Mouse (Mus musculus) hindlimb bud, embryonic 11.5 days (tissue): ENCODE results near the gene Plscr1.

Source experiments
- DNase-seq: peaks from one replicate; pipeline ENCODE4 v3.0.0-alpha.2; 2012; ENCODE audit warnings: low read depth, low spot score; ENCODE audit errors: extremely low spot score

Gene Plscr1

DNA sequence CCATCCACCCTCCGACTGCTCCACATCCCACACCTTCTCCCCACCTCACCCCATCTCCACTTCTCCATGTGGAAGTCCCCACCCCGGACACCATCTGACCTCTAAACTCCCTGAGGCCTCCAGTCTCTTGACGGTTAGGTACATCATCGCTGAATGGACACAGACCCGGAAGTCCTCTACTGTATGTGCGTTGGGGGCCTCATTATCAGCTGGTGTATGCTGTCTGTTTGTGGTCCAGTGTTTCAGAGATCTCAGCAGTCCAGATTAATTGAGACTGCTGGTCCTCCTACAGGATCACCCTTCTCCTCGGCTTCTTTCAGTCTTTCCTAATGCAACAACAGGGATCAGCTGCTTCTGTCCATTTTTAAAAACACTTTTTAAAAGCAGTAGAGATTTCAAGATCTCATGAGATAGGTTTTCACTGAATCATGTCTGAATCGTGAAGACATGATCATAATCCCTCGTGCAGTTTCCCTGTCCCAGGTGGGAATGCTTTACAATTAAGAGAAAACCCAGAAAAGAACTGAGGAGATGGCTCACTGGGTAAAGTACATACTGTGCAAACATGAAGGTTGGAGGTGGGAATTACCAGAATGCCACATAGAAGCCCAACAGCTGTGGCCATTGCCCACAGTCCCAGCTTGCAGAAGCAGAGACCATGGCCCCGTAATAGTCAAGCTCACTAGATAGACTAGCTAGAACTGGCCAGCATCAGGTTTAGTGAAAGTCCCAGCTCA lies 4.2 kb downstream of the Plscr1 start:
- DNase-seq: no peak

DNA sequence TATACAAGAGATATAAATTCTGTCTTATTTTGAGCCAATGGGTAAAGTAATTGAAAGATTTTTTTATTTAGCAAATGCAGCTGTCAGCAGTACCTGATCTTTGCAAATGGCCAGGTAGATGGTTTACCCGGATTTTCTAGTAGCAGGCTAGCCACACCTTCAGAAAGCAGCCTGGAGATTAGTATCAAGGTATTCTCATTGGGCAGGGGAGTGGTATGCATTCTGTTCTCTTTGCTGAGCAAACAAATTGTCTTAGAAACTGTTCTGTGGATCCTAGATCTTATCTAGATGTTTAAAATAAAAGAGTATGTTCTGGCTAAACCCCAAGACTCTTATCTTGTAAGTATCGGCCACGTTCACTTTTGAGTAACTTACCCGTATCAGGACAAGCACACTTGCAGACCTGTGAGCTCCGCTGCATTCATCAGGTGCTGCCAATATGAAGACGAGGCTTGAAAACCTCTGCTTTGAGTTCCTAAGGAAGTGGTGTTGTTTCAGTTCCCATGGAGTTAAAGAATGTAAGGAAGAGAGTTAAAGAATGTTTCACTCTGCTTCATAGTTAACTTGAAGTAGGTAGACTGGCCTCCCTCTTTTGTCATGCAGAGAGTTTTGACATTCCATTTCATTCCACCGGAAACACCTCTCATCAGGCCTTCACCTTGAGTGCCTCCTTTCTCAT lies 11.1 kb downstream of the Plscr1 start:
- no peak for DNase-seq

DNA sequence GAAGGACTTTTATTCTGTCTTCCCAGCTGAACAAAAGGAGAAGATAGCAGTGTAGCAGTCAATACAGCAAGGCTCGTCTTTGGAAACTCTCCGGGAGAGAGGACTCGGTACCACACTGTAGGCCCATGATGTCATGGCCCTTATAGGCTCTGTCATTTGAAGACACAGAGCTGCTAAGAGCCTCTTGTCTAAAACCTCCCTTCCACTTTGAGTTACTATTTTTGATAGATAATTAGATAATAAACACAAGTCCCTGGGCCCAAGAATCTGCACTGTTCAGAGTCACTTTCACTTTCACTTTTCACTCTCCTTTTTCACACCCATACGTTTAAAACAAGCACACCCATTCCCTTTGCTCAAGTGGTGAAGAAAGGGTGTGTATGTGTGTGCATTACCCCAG lies 16.2 kb downstream of the Plscr1 start:
- DNase-seq: no peak

DNA sequence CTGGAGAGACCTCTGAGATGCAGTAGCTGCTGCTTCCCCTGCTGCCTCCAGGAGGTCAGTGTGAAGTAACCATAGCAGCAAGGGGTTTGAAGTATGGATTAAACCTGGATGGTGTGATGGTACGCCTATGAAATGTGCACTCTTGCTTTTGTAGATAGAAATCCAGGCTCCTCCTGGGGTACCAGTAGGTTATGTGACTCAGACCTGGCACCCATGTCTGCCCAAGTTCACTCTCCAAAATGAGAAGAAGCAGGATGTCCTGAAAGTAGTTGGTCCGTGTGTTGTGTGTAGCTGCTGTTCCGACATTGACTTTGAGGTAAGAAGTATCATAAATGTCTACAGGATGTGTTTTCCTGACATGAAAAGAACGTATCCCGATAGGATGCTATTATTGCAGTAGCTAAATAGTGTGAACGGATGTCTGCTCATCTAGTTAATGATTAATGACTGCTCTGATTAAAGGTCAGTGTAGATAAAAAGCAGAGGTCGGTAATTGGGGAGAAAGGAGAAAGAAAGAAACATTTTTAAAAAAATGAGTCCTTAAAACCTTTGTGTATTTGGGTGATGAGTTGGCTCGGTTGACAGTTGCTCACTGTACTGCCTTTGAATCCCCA lies 17.1 kb downstream of the Plscr1 start:
- DNase-seq: no peak

GRCm38 (mm10) chr9:92267732-92268131 lies 18.2 kb downstream of the Plscr1 start:
- no peak for DNase-seq

GRCm38 (mm10) chr9:92269829-92270404 lies 20.4 kb downstream of the Plscr1 start:
- no peak for DNase-seq

GRCm38 (mm10) chr9:92270927-92271326 lies 21.4 kb downstream of the Plscr1 start:
- DNase-seq: no peak

GRCm38 (mm10) chr9:92272650-92273049 lies 23.1 kb downstream of the Plscr1 start:
- DNase-seq: no peak

- DNase-seq: no peak
These were observed 23.7 kb downstream of the Plscr1 start for GRCm38 (mm10) chr9:92273271-92273670.

DNA sequence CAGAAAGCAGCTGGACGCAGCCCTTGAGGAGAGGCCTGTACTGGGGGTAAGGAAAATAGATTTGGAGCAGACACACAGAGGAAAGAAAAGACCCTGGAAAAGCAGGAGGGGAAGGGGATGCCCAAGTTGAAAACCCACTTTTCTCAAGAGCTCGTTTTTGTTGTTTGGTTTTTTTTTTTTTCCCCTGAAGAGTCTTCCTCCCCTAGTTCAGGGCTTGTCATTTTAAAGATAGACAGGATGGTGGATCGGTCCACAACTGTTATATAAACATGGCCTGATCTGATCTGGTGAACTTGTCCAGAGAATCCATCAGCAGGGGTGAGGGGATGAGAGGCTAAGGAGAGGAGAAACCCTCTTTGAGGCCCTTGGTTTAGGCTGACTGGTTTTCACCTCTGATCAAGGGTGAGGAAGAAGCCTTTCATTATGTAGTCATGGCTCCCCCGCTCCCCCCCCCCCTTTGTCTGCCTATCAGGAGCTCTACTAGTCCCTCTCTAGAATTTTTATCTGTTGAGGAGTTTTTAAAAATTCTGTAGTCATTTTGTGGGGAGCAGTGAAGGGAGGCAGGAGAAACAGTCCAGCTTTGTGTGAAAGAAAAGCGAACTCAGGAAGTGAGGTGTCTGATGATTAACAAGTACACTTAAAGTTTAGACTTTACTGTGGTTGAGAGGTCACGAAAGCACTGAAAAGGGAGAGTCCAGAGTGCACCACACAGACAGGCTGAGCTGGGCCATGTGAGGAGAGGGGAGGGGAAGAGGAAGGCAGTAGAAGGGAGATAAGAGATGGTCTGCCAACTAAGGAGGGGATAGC lies 24.6 kb downstream of the Plscr1 start:
- no peak for DNase-seq

DNA sequence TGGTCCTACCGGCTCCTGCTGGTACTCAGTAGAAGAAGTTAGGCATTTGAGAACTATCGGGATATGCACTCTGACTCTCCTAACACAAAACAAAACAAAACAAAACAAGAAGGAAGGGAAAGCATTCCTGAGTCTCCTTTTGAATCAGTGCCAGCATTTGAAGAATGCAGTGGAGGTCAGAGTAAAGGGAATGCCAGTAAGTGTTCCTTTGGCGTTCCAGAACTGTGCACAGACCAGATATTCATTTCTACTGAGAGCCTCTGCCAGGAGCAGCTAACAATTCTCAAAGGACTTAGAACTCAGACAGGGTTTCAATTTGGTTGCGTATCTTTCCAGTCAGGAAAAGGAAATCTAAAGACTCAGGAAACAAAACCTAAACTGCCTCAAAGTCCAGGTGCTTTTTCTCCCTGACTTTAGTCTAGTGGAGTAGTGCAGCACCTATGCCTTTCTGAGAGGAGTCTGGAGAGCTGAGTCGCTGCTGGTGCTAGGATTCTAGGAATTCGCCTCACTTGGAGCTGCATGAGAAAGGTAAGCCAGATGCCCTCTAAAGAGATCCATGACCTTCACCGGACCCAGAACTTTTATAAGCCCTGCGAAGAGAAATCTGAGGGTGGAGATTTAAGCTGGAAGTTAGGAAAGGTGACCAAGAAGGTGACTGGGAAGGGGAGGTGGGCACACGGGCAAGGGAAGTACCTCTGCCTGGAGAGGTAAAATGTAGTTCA lies 26.1 kb downstream of the Plscr1 start, which contains the start of gene Plscr2:
Gene Plscr2 (plus strand): TSS at position 117 of the 722 bp plus-strand sequence.
- no peak for DNase-seq

DNA sequence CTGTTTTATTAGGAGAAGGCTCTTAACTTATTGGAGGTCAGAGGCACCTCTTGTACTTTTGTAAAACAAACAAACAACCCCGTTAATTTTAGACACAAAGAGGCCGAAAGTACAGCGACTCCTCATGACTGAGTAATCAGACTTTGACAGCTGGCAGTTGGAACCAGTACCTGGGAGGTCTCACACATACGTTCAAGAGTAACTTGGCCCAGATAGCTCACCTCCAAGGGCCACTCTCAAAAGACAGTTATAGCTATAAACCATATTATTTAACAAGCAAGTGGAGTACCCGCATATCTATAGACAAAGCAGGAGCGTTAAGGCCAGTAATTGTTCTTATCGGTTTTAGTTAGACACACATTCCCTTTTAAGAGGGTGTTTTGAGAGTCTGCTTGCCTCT lies 26.8 kb downstream of the Plscr1 start:
- no peak for DNase-seq

DNA sequence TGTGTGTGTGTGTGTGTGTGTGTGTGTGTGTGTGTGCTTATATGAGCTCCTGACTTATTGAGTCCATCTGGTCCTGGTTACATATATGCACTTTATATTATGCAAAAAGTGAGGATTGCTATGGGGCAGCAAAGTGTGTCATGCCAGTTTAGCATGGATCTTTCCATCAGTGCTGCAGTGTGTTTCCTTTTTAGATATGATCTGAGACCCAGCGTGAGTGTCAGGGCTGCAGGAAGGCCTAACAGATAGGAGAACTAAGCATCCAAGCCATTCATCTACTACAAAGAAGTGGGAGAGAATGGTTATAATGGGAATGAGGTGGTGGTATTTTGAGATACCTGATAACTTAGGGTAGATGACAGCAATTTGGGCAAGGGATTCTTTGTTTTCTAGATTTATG lies 30.5 kb downstream of the Plscr1 start:
- no peak for DNase-seq

DNA sequence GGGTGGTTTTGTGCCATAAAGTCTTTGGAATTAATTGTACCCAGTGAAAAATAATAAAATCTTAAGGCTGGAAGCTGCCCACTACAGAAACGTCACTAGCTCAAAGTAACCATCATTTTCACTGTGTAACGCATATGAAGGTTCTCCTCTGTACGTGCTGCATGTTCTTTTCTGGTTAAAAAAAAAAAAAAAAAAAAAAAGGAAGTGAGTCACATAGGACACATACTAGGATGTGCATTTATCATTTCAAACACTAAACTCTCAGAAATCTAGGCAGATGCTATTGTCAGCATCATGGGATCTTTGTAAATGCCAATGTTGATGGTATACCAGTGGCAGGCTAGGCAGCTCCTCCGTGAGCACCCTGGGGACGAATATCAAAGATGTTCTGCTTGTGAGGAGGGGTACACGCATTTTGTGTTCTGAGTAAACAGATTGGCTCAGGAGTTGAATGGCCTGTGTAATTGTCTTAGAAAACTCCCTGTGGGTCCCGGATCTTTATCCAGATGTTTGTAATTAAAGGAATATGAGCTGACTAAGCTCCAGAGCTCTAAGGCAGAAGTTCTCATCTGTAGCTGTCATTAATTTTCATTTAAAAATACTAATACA lies 33.1 kb downstream of the Plscr1 start:
- DNase-seq: peak; percentile 5

DNA sequence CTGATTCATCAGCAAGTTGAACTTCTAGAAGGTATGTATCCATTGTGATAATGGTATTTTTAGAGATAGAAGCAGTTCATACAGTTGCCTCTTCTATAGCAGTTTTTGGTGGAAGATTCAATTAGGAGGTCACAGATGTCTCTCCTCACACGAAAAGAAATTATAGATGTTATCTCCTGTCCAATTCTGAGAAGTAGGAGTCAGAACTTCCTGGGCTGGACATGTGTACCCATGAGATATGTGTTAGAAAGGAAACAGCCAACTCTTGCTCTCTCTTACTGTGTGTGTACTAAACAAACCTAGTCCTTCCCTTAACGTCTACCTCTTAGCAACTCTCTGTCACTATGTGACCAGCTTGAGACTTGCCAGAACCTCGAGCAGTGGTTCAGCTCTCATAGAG lies 40.1 kb downstream of the Plscr1 start:
- DNase-seq: no peak

GRCm38 (mm10) chr9:92292169-92292568 lies 42.6 kb downstream of the Plscr1 start:
- no peak for DNase-seq

DNA sequence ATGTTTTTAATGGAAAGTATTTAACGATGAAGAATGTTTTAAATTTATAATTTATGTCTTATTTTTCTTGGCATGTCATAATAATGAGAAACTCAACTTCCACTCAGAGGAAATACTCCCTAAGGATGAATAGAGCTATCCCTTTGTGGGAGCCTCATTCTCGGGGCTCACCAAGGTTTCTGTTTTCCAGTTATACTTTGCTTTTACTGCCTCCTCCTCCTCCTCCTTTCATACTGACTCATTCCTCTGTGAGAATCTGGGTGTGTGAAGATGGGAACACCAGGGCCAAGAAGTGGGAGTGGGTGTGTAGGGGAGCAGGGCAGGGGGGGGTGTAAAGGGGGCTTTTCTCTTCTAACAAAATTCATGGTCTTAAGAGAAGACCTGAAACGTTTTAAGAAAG lies 43.4 kb downstream of the Plscr1 start:
- no peak for DNase-seq

GRCm38 (mm10) chr9:92293560-92294548 lies 44.3 kb downstream of the Plscr1 start:
- DNase-seq: no peak

GRCm38 (mm10) chr9:92298288-92298687 lies 48.7 kb downstream of the Plscr1 start:
- no peak for DNase-seq
